Mouse (Mus musculus): ENCODE data around the gene Nlgn1. TPM values are rescaled to one million over a fixed set of nuclear protein-coding genes. Genes with fewer than 3 reads are reported as not detected.

Gene Nlgn1
- polyA plus RNA-seq, 1 experiment from 2014 or later = not detected

DNA sequence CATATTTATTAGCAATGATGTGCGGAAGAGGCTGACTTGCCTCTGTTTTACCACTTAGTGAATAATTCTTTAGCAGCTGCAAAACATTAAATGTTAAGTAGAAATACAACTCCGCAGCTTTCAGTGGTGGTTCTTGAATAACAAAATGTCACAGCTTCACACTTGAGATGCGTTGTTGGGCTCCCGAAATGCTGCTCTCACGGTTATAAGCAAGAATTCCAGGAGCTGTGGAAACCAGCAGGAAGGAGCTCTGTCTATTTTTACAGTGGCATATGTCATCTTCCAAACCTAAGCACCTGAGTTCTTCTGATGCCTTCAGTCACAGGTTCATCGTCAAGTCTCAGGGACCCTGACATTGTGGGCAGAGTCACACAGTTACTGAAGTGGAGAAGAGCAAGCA lies 556.8 kb downstream of the Nlgn1 start:
- Histone ChIP-seq H3K27me3 (ENCODE audit: insufficient read depth, low read length) (no peaks in the 10 kb centered on the region), H3K36me3 (replicated peaks; ENCODE audit: insufficient read depth, low read length) (no peaks in the 10 kb centered on the region), H3K27ac (ENCODE audit: low read depth) (no peak overlapping the region), H3K4me1 (ENCODE audit: insufficient read depth) (no peaks in the 10 kb centered on the region), H3K4me2 (ENCODE audit: low read depth, low read length) (no peak overlapping the region), H3K9me3 (ENCODE audit: low read length) (no peaks in the 10 kb centered on the region), H3K4me3 (ENCODE audit: low read depth, low read length) (no peak overlapping the region), H3K9ac (replicated peaks) (no peak overlapping the region)
- DNase-seq = no peak
- TF ChIP-seq EP300 (IDR thresholded peaks at IDR 0.05; ENCODE audit: low read depth) (no peak), CTCF (IDR thresholded peaks at IDR 0.05; ENCODE audit: low read depth) (no peak)
- ATAC-seq = no peak
- 77% methylated on average over 6 of the region's 6 CpGs for WGBS (ENCODE audit: insufficient replicate concordance)

DNA sequence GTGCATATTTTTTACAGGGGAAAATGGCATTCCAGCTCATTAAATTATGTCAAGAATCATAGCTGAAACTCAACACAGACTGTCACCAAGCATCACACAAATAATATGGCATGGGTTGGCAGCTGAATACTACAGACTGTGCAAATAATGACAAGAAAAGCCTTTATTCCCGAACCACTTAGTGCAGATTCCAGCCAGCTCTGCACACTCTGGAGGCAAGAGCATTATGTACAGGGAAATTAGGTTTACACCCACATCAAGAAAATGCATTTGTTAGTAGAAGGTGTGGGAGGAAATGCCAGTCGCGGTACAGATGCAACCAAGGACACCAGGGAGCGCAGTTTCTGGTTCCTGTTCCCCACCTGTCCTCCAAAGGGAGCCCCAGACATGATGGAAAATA lies 558.4 kb downstream of the Nlgn1 start:
- TF ChIP-seq EP300 (IDR thresholded peaks at IDR 0.05; ENCODE audit: low read depth) = no peak
- H3K4me1 ChIP-seq (ENCODE audit: insufficient read depth) = no peaks in the 10 kb centered on the region
- no peak overlapping the region for H3K27ac ChIP-seq (ENCODE audit: low read depth)
- ATAC-seq (no peak), DNase-seq (no peak)
- no peak overlapping the region for H3K4me3 ChIP-seq (ENCODE audit: low read depth, low read length)
- WGBS (ENCODE audit: insufficient replicate concordance) = 64% methylated on average over 4 of the region's 4 CpGs
- H3K4me2 ChIP-seq (ENCODE audit: low read depth, low read length) = no peak overlapping the region
- no peaks in the 10 kb centered on the region for H3K36me3 ChIP-seq (replicated peaks; ENCODE audit: insufficient read depth, low read length)
- H3K27me3 ChIP-seq (ENCODE audit: insufficient read depth, low read length) = no peaks in the 10 kb centered on the region
- no peaks in the 10 kb centered on the region for H3K9me3 ChIP-seq (ENCODE audit: low read length)
- H3K9ac ChIP-seq (replicated peaks) = no peak overlapping the region

DNA sequence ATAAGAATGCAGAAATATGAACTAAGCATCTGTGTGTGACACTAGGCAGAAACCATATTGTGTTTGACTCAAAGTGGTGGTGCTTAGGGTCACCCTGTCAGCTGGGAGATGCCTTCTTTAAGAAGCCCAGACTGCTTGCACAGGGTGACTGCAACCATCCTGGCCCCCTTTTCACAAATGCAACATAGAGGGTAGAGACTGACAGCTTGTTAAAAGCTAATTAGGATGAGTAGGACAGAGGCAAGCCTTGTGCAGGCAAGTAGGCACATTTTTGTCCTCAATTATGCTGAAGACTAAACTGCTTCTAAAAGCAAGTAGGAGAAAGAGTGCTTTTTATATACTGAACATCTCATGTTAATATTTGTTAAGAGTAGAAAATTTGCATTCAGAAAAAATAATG lies 558.8 kb downstream of the Nlgn1 start:
- Histone ChIP-seq H3K9me3 (ENCODE audit: low read length) (no peaks in the 10 kb centered on the region), H3K4me1 (ENCODE audit: insufficient read depth) (no peaks in the 10 kb centered on the region), H3K36me3 (replicated peaks; ENCODE audit: insufficient read depth, low read length) (no peaks in the 10 kb centered on the region), H3K9ac (replicated peaks) (no peak overlapping the region), H3K4me3 (ENCODE audit: low read depth, low read length) (no peak overlapping the region), H3K27me3 (ENCODE audit: insufficient read depth, low read length) (no peaks in the 10 kb centered on the region), H3K4me2 (ENCODE audit: low read depth, low read length) (no peak overlapping the region), H3K27ac (ENCODE audit: low read depth) (no peak overlapping the region)
- no peak for ATAC-seq
- no peak for DNase-seq
- TF ChIP-seq EP300 (IDR thresholded peaks at IDR 0.05; ENCODE audit: low read depth) (no peak), CTCF (IDR thresholded peaks at IDR 0.05; ENCODE audit: low read depth) (no peak)

DNA sequence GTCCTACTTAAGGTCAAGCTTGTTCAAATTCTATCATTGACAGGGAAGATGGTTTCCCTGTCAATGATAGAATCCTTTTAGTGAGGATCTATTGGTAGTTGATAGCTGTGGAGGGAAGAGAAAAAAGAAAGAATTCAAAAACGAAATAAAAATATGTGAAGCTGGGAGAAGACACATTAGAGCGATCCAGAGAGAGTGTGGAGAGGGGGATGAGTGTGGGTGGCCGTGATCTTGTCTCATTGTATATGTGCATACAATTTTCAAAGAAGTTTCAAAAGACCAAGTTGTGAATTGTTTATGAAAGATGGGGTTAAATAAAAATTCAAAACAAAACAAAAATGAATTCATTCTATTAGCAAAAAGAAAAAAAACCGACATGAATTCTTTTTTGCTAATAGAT lies 568.6 kb downstream of the Nlgn1 start:
- Histone ChIP-seq H3K9ac (replicated peaks) (no peak overlapping the region), H3K4me2 (ENCODE audit: low read depth, low read length) (no peak overlapping the region), H3K9me3 (ENCODE audit: low read length) (0 out of 2 replicates have a peak, but pooled peaks cover 2% of the 10 kb centered on the region), H3K4me3 (ENCODE audit: low read depth, low read length) (no peak overlapping the region), H3K27me3 (ENCODE audit: insufficient read depth, low read length) (no peaks in the 10 kb centered on the region), H3K27ac (ENCODE audit: low read depth) (no peak overlapping the region), H3K4me1 (ENCODE audit: insufficient read depth) (no peaks in the 10 kb centered on the region), H3K36me3 (replicated peaks; ENCODE audit: insufficient read depth, low read length) (no peaks in the 10 kb centered on the region)
- ATAC-seq = no peak
- DNase-seq = no peak
- TF ChIP-seq EP300 (IDR thresholded peaks at IDR 0.05; ENCODE audit: low read depth) (no peak), CTCF (IDR thresholded peaks at IDR 0.05; ENCODE audit: low read depth) (no peak)
- 67% methylated on average over 4 of the region's 4 CpGs for WGBS (ENCODE audit: insufficient replicate concordance)

DNA sequence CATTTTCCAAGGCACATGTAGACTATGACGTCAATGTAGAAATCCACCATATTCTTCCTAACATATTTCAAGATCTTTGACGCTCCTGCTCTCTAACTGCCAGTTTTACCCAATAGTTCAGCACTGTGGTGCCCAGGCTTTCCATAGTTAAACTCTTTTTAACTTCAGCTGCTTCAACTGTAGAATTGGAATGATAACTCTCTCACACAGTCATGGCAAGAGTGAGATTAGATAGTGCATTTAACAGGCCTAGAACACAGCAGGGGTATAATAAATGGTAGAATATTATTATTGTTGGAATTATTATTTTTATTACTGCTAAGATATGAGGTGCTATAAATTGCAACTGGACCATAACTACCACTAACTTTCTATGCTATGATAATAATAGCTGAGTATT lies 574.4 kb downstream of the Nlgn1 start:
- Histone ChIP-seq H3K27ac (ENCODE audit: low read depth) (no peak overlapping the region), H3K9ac (replicated peaks) (no peak overlapping the region), H3K4me3 (ENCODE audit: low read depth, low read length) (no peak overlapping the region), H3K36me3 (replicated peaks; ENCODE audit: insufficient read depth, low read length) (no peaks in the 10 kb centered on the region), H3K9me3 (ENCODE audit: low read length) (no peaks in the 10 kb centered on the region), H3K4me2 (ENCODE audit: low read depth, low read length) (no peak overlapping the region), H3K4me1 (ENCODE audit: insufficient read depth) (no peaks in the 10 kb centered on the region), H3K27me3 (ENCODE audit: insufficient read depth, low read length) (no peaks in the 10 kb centered on the region)
- TF ChIP-seq EP300 (IDR thresholded peaks at IDR 0.05; ENCODE audit: low read depth) (no peak), CTCF (IDR thresholded peaks at IDR 0.05; ENCODE audit: low read depth) (no peak)
- ATAC-seq (no peak), DNase-seq (no peak)
- WGBS (ENCODE audit: insufficient replicate concordance) = 71% methylated on average over 2 of the region's 2 CpGs

DNA sequence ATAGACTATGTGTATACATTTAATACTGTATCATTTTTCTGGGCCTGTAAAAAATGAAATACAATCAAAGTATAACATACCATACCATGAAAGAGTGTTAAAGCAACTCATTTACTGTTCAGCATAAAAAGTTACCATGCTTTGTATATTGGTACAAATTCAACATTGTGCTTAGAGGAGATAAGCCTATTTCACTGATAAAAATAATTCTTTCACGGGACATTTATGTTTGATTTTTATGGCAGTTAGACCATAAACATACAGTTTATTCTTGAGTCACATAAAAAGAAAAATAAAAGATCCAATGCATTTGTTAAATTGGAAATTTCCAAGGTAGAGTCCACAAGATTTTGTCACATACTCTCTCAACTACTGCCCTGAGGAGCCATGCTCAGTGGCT lies 608.1 kb downstream of the Nlgn1 start:
- H3K27ac ChIP-seq (ENCODE audit: low read depth) = no peak overlapping the region
- no peak for ATAC-seq
- H3K4me3 ChIP-seq (ENCODE audit: low read depth, low read length) = no peak overlapping the region
- WGBS (ENCODE audit: insufficient replicate concordance) = 70% methylated on average over 1 of the region's 1 CpGs
- H3K36me3 ChIP-seq (replicated peaks; ENCODE audit: insufficient read depth, low read length) = no peaks in the 10 kb centered on the region
- no peak overlapping the region for H3K9ac ChIP-seq (replicated peaks)
- H3K27me3 ChIP-seq (ENCODE audit: insufficient read depth, low read length) = no peaks in the 10 kb centered on the region
- no peaks in the 10 kb centered on the region for H3K9me3 ChIP-seq (ENCODE audit: low read length)
- H3K4me1 ChIP-seq (ENCODE audit: insufficient read depth) = no peaks in the 10 kb centered on the region
- TF ChIP-seq CTCF (IDR thresholded peaks at IDR 0.05; ENCODE audit: low read depth) = no peak
- no peak for TF ChIP-seq EP300 (IDR thresholded peaks at IDR 0.05; ENCODE audit: low read depth)
- no peak for DNase-seq
- H3K4me2 ChIP-seq (ENCODE audit: low read depth, low read length) = no peak overlapping the region

DNA sequence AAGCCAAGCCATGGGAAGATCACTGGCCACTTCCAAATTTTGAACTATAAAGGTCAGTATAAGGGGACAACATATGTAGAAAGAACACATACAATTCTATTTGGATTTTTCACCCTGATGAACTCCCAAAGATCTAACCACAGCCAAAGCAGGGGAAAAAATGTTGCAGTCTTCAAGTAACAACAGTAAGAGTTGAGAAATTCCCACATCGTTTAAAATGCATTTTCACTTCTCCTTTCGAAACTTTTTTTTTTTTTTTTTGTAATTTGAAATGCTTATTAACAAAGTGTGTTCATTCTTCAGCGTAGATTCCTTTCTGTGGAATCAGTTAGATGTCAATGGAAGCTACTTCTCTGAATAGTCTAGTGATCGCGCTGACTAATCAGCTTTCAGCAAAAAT lies 610.8 kb downstream of the Nlgn1 start:
- ATAC-seq = no peak
- Histone ChIP-seq H3K4me1 (ENCODE audit: insufficient read depth) (no peaks in the 10 kb centered on the region), H3K27ac (ENCODE audit: low read depth) (no peak overlapping the region), H3K9me3 (ENCODE audit: low read length) (no peaks in the 10 kb centered on the region), H3K36me3 (replicated peaks; ENCODE audit: insufficient read depth, low read length) (no peaks in the 10 kb centered on the region), H3K4me2 (ENCODE audit: low read depth, low read length) (no peak overlapping the region), H3K9ac (replicated peaks) (no peak overlapping the region), H3K4me3 (ENCODE audit: low read depth, low read length) (no peak overlapping the region), H3K27me3 (ENCODE audit: insufficient read depth, low read length) (no peaks in the 10 kb centered on the region)
- TF ChIP-seq EP300 (IDR thresholded peaks at IDR 0.05; ENCODE audit: low read depth) (no peak), CTCF (IDR thresholded peaks at IDR 0.05; ENCODE audit: low read depth) (no peak)
- WGBS (ENCODE audit: insufficient replicate concordance) = 65% methylated on average over 5 of the region's 5 CpGs
- no peak for DNase-seq
